Mouse (Mus musculus) MEL (cell line): ENCODE results near the gene Slc25a44. TPM values are rescaled to one million over a fixed set of nuclear protein-coding genes. Genes with fewer than 3 reads are reported as not detected.

Source experiments
- DNase-seq: peaks from one replicate; pipeline ENCODE4 v3.0.0; 2011; ENCODE audit warnings: low read depth, low spot score
- H3K27ac ChIP-seq: 2 replicates; pipeline ENCODE4 v1.5.1; 2012; ENCODE audit warnings: low read depth, mild to moderate bottlenecking, control low read depth, low read length, moderate library complexity; ENCODE audit not compliant: control insufficient read depth
- H3K27me3 ChIP-seq, 2 experiments: fragments of 150-350 bp in 1 of 2; sonication (generic) in 1 of 2; 2 replicates each; pipeline ENCODE4 v1.6.1; 2012; ENCODE audit warnings: low read length in 2 of 2, mild to moderate bottlenecking in 2 of 2, improper control_type of control experiment in 1 of 2, moderate library complexity in 1 of 2; ENCODE audit not compliant: insufficient read depth in 2 of 2, control insufficient read depth in 1 of 2
- H3K36me3 ChIP-seq, 2 experiments: 2 replicates each; pipeline ENCODE4 v1.6.1; 2012 to 2014; ENCODE audit warnings: low read length in 2 of 2, improper control_type of control experiment in 1 of 2, inconsistent platforms in 1 of 2, mild to moderate bottlenecking in 1 of 2; ENCODE audit not compliant: insufficient read depth in 2 of 2, control insufficient read depth in 1 of 2
- H3K4me1 ChIP-seq, 2 experiments: fragments of 150-350 bp in 1 of 2; sonication (generic) in 1 of 2; 2 replicates each; pipeline ENCODE4 v1.6.1; 2012; ENCODE audit warnings: low read length in 2 of 2, improper control_type of control experiment in 1 of 2, mild to moderate bottlenecking in 1 of 2; ENCODE audit not compliant: insufficient read depth in 2 of 2, control insufficient read depth in 1 of 2
- H3K4me3 ChIP-seq, 2 experiments: fragments of 150-350 bp in 1 of 2; sonication (generic) in 1 of 2; 2 replicates each; pipeline ENCODE4 v1.5.1; 2012; ENCODE audit warnings: low read depth in 2 of 2, low read length in 2 of 2, mild to moderate bottlenecking in 2 of 2, moderate library complexity in 2 of 2, control low read depth in 1 of 2, improper control_type of control experiment in 1 of 2; ENCODE audit not compliant: control insufficient read depth in 1 of 2, insufficient read depth in 1 of 2
- H3K79me2 ChIP-seq: 2 replicates; pipeline ENCODE4 v1.6.1; 2012; ENCODE audit warnings: mild to moderate bottlenecking, low read length, moderate library complexity; ENCODE audit not compliant: control insufficient read depth, poor library complexity, insufficient read depth
- H3K9ac ChIP-seq: 2 replicates; pipeline ENCODE4 v1.6.1; 2012; ENCODE audit warnings: low read depth, mild to moderate bottlenecking, control low read depth, low read length, moderate library complexity; ENCODE audit not compliant: control insufficient read depth, poor library complexity, severe bottlenecking
- H3K9me3 ChIP-seq: fragments of 150-350 bp; sonication (generic); replicated peaks from 2 replicates; pipeline ENCODE4 v1.6.1; 2012; ENCODE audit warnings: mild to moderate bottlenecking, low read length, improper control_type of control experiment, moderate library complexity; ENCODE audit not compliant: insufficient read depth
- CHD1 ChIP-seq: IDR thresholded peaks from 2 replicates; pipeline ENCODE4 v1.6.1; 2012; ENCODE audit warnings: low read depth, mild to moderate bottlenecking, inconsistent platforms, low read length, improper control_type of control experiment
- E2F4 ChIP-seq: IDR thresholded peaks from 2 replicates; pipeline ENCODE4 v1.6.1; 2011; ENCODE audit warnings: low read depth, low read length, improper control_type of control experiment, borderline replicate concordance
- EP300 ChIP-seq, 2 experiments: IDR thresholded peaks; 2 replicates each; pipeline ENCODE4 v1.6.1; 2011; ENCODE audit warnings: improper control_type of control experiment in 2 of 2, low read length in 2 of 2, low read depth in 1 of 2, mild to moderate bottlenecking in 1 of 2
- GABPA ChIP-seq: IDR thresholded peaks from 2 replicates; pipeline ENCODE4 v1.6.1; 2012; ENCODE audit warnings: low read depth, mild to moderate bottlenecking, inconsistent platforms, low read length, improper control_type of control experiment, moderate library complexity
- MAFK ChIP-seq: IDR thresholded peaks from 2 replicates; pipeline ENCODE4 v1.6.1; 2011; ENCODE audit warnings: low read depth, mild to moderate bottlenecking, low read length, improper control_type of control experiment, borderline replicate concordance
- MAX ChIP-seq: IDR thresholded peaks from 2 replicates; pipeline ENCODE4 v1.6.1; 2011; ENCODE audit warnings: low read length, improper control_type of control experiment
- MEF2A ChIP-seq: IDR thresholded peaks from 2 replicates; pipeline ENCODE4 v1.6.1; 2014; ENCODE audit warnings: low read depth, mild to moderate bottlenecking, inconsistent platforms, low read length, improper control_type of control experiment; ENCODE audit not compliant: poor library complexity, insufficient replicate concordance, severe bottlenecking; ENCODE audit errors: extremely low read depth
- MYB ChIP-seq: IDR thresholded peaks from 2 replicates; pipeline ENCODE4 v1.6.1; 2011; ENCODE audit warnings: mild to moderate bottlenecking, low read depth, low read length, improper control_type of control experiment
- MYC ChIP-seq: IDR thresholded peaks from 2 replicates; pipeline ENCODE4 v1.6.1; 2011; ENCODE audit warnings: low read depth, mild to moderate bottlenecking, low read length, improper control_type of control experiment, moderate library complexity
- POLR2A ChIP-seq, 2 experiments: IDR thresholded peaks; 2 replicates each; pipeline ENCODE4 v1.6.1; 2011 to 2012; ENCODE audit warnings: low read length in 2 of 2, mild to moderate bottlenecking in 2 of 2, control low read depth in 1 of 2, improper control_type of control experiment in 1 of 2, low read depth in 1 of 2, moderate library complexity in 1 of 2; ENCODE audit not compliant: control insufficient read depth in 1 of 2, insufficient read depth in 1 of 2, poor library complexity in 1 of 2
- POLR2AphosphoS2 ChIP-seq: IDR thresholded peaks from 2 replicates; pipeline ENCODE4 v1.6.1; 2011; ENCODE audit warnings: low read length, improper control_type of control experiment
- POLR2AphosphoS5 ChIP-seq: IDR thresholded peaks from 2 replicates; pipeline ENCODE4 v1.6.1; 2012; ENCODE audit warnings: low read depth, borderline replicate concordance, mild to moderate bottlenecking, inconsistent platforms, low read length, moderate library complexity, mixed read lengths
- SIN3A ChIP-seq: IDR thresholded peaks from 2 replicates; pipeline ENCODE4 v1.6.1; 2012; ENCODE audit warnings: low read length, improper control_type of control experiment, inconsistent platforms
- TAL1 ChIP-seq: IDR thresholded peaks from 2 replicates; pipeline ENCODE4 v1.6.1; 2012; ENCODE audit warnings: mild to moderate bottlenecking, inconsistent platforms, low read length, moderate library complexity, mixed read lengths
- ZNF384 ChIP-seq: IDR thresholded peaks from 2 replicates; pipeline ENCODE4 v1.6.1; 2012; ENCODE audit warnings: low read depth, mild to moderate bottlenecking, inconsistent platforms, low read length, improper control_type of control experiment
- polyA plus RNA-seq, 2 experiments: library from polyadenylated mRNA; stranded (reverse) in 1 of 2; unstranded in 1 of 2; fragments of >175 nt in 1 of 2; fragments of >200 nt in 1 of 2; gene quantifications; 2 replicates each; pipeline versions ENCODE4 v1.2.1 to v1.2.4; 2012; ENCODE audit warnings: low replicate concordance in 2 of 2, low read depth in 1 of 2; ENCODE audit not compliant: insufficient read length in 2 of 2, insufficient read depth in 1 of 2, missing spikeins in 1 of 2
- total RNA-seq: library from RNA; depleted of rRNA; stranded (reverse); fragments of 300-350 nt; gene quantifications from 2 replicates; pipeline ENCODE4 v1.2.3, GENCODE M21; 2012

Gene Slc25a44
- total and polyA plus RNA-seq, 3 experiments, result 30.5 to 34.6 TPM; not detected in 1

DNA sequence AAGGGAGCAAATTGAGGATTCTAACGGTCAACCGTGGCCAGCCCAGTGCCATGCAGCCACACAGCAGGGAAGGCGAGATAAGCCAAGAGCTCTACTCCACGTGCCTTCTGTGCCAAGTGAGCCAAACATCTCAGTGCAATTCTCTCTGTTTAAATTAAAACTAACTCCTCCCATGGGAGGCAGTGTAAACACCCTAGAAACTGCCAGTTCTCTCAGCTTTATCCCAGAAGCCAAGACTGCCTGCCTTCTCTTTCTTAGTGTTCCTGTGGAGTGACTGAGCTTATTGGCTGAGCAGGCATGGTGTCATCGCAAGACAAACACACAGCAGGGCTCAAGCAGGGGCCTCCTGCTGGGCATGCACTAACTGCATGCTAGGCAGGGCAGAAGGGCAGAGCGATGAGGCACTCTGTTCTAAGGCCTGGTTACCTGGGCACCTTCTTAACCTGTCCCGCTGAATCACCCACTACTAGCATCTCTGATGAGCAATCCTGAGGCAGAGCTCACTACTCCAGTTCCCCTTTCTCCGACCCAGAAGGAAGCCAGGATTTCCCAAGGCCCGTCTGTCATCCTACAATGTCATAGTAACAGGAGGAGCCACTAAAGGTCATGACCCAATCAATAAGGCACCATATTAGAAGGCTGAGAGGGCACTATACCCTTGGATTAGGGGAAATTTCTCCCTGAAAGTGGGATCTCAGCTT, 2.8 kb downstream of the Slc25a44 start:
- Histone ChIP-seq H3K27me3 (no peaks in the 10 kb centered on the region), H3K27ac (no peak overlapping the region), H3K4me3 (no peak overlapping the region), H3K9ac (no peak overlapping the region), H3K79me2 (peaks cover 23% of the 10 kb centered on the region)
- TF ChIP-seq TAL1, result peak; percentile 32; the same call in 1 of the 2 replicates
- TF ChIP-seq MYC, result no peak
- TF ChIP-seq, all 39 proteins: peak for 1
- peaks cover 1 to 21% of the 10 kb centered on the region in 2 experiments; a peak in 2 of 4 replicates for H3K36me3 ChIP-seq
- H3K4me1 ChIP-seq, result peaks cover 11 to 30% of the 10 kb centered on the region in 2 experiments
- DNase-seq, result no peak
- no peaks in the 10 kb centered on the region for H3K9me3 ChIP-seq

GRCm38 (mm10) chr3:88420771-88421170, 4.2 kb downstream of the Slc25a44 start:
- no peaks in the 10 kb centered on the region for H3K27me3 ChIP-seq
- peaks cover 23% of the 10 kb centered on the region for H3K79me2 ChIP-seq
- TF ChIP-seq E2F4, result no peak
- TF ChIP-seq MEF2A, result no peak
- no peak for TF ChIP-seq POLR2A (IDR thresholded peaks at IDR 0.05; ENCODE audit: control insufficient read depth in 1 of 2, insufficient read depth in 1 of 2, low read depth in 1 of 2, low read length in 2 of 2, poor library complexity in 1 of 2)
- TF ChIP-seq EP300 (IDR thresholded peaks at IDR 0.05; ENCODE audit: low read depth in 1 of 2, low read length in 2 of 2), result no peak
- no peak for TF ChIP-seq MAFK
- no peak for TF ChIP-seq SIN3A
- TF ChIP-seq MAX, result no peak
- TF ChIP-seq POLR2AphosphoS5, result no peak
- no peak overlapping the region for H3K9ac ChIP-seq
- peaks cover 0 to 20% of the 10 kb centered on the region in 2 experiments; a peak in 3 of 4 replicates for H3K4me1 ChIP-seq
- no peaks in the 10 kb centered on the region for H3K9me3 ChIP-seq
- DNase-seq, result no peak
- H3K36me3 ChIP-seq, result peaks cover 8 to 9% of the 10 kb centered on the region in 2 experiments; a peak in 3 of 4 replicates
- H3K4me3 ChIP-seq, result no peak overlapping the region
- H3K27ac ChIP-seq, result no peak overlapping the region

DNA sequence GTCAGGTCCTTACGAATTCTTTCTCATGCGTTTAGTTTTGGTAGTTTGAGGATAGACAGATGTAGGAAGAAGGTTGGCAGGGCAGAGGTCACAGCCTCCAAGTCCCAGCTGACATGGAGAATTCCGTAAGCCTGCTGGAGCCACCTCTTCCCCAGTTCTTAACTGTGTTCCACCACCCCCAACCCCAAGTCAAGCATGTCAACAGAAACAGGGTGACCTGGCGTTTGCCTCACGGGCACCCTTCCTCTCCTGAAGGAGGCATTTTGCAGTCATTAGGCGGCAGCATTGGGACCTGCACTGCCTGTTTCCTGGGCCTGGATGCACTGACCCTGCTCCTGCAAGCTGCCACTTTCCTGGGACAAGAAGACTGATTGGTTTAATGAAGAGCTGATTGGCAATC, 6.9 kb downstream of the Slc25a44 start:
- Histone ChIP-seq H3K4me1 (0 out of 4 replicates have a peak, but pooled peaks cover 0 to 11% of the 10 kb centered on the region in 2 experiments), H3K9me3 (no peaks in the 10 kb centered on the region), H3K4me3 (no peak overlapping the region), H3K36me3 (peaks cover 0 to 9% of the 10 kb centered on the region in 2 experiments; a peak in 2 of 4 replicates), H3K79me2 (peaks cover 9% of the 10 kb centered on the region; the same call in 1 of the 2 replicates), H3K27me3 (no peaks in the 10 kb centered on the region), H3K27ac (no peak overlapping the region), H3K9ac (no peak overlapping the region)
- TF ChIP-seq MYC, result no peak
- no peak for TF ChIP-seq GABPA
- no peak for TF ChIP-seq POLR2AphosphoS2
- no peak for TF ChIP-seq ZNF384
- no peak for TF ChIP-seq MYB
- TF ChIP-seq MEF2A, result no peak
- TF ChIP-seq CHD1, result no peak
- no peak for DNase-seq
